Mouse (Mus musculus) erythroblast, embryonic 14.5 days (primary cell): ENCODE results near the gene Ints6l.

Experiments used
- GATA1 ChIP-seq: IDR thresholded peaks from 2 replicates; pipeline ENCODE4 v1.6.1; 2012; ENCODE audit warnings: low read length, inconsistent platforms, mixed read lengths
- TAL1 ChIP-seq: IDR thresholded peaks from 3 replicates; pipeline ENCODE4 v1.6.1; 2012; ENCODE audit warnings: low read length, inconsistent platforms, mixed read lengths

DNA sequence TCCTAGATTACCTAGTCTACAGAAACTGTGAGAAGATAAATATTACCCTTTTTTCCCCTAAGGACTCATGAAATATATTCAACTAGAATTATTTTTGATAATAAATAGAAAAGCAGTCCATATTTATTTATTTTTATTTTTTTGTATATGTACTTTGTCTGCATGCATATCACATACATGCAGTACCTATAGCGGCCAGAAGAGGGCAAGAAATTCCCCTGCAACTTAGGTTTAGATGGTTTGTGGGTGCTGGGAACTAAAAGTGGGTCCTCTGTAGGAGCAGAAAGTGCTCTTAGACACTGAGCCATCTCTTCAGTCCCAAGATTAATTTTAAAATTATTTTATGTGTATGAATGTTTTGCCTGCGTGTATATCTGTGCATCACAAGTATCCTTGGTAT lies 24.1 kb upstream of the Ints6l start:
- TF ChIP-seq GATA1 = no peak
- TF ChIP-seq TAL1 = no peak
